Mouse (Mus musculus): Measurements from ENCODE around the gene Tent2.

Tent2 gene

GRCm38 (mm10) chr13:93143819-93144283 lies 48.3 kb downstream of the Tent2 start:
- DNase-seq (ENCODE audit: low read depth in 1 of 2, low spot score in 2 of 2), result no peak

GRCm38 (mm10) chr13:93141184-93141583 lies 51.0 kb downstream of the Tent2 start:
- no peak for DNase-seq (ENCODE audit: low read depth in 1 of 2, low spot score in 2 of 2)

- no peak for DNase-seq (ENCODE audit: low read depth in 1 of 2, low spot score in 2 of 2)
Measured at GRCm38 (mm10) chr13:93138059-93138458, 54.1 kb downstream of the Tent2 start.

- no peak for DNase-seq (ENCODE audit: low read depth in 1 of 2, low spot score in 2 of 2)
Measured at GRCm38 (mm10) chr13:93137098-93137497, 55.1 kb downstream of the Tent2 start.

GRCm38 (mm10) chr13:93136251-93136650 lies 55.9 kb downstream of the Tent2 start:
- no peak for DNase-seq (ENCODE audit: low read depth in 1 of 2, low spot score in 2 of 2)

- no peak for DNase-seq (ENCODE audit: low read depth in 1 of 2, low spot score in 2 of 2)
Measured at GRCm38 (mm10) chr13:93135501-93135900, 56.7 kb downstream of the Tent2 start.

- DNase-seq (ENCODE audit: low read depth in 1 of 2, low spot score in 2 of 2), result no peak
Measured at GRCm38 (mm10) chr13:93130674-93131073, 61.5 kb downstream of the Tent2 start.

- no peak for DNase-seq (ENCODE audit: low read depth in 1 of 2, low spot score in 2 of 2)
Measured at GRCm38 (mm10) chr13:93128961-93129360, 63.2 kb downstream of the Tent2 start.

GRCm38 (mm10) chr13:93128111-93128860 lies 63.9 kb downstream of the Tent2 start:
- no peak for DNase-seq (ENCODE audit: low read depth in 1 of 2, low spot score in 2 of 2)

- no peak for DNase-seq (ENCODE audit: low read depth in 1 of 2, low spot score in 2 of 2)
Measured at GRCm38 (mm10) chr13:93122321-93122720, 69.9 kb downstream of the Tent2 start.

- DNase-seq (ENCODE audit: low read depth in 1 of 2, low spot score in 2 of 2), result no peak
Measured at GRCm38 (mm10) chr13:93117241-93117640, 74.9 kb downstream of the Tent2 start.

- no peak for DNase-seq (ENCODE audit: low read depth in 1 of 2, low spot score in 2 of 2)
Measured at GRCm38 (mm10) chr13:93102340-93103090, 89.7 kb downstream of the Tent2 start.

GRCm38 (mm10) chr13:93098596-93098995 lies 93.6 kb downstream of the Tent2 start:
- no peak for DNase-seq (ENCODE audit: low read depth in 1 of 2, low spot score in 2 of 2)

- no peak for DNase-seq (ENCODE audit: low read depth in 1 of 2, low spot score in 2 of 2)
Measured at GRCm38 (mm10) chr13:93096643-93097042, 95.5 kb downstream of the Tent2 start.

Measured in monocyte, adult 2 months (primary cell).